Mouse (Mus musculus): ENCODE results near the gene Cenpv. TPM values are rescaled to one million over a fixed set of nuclear protein-coding genes. Genes with fewer than 3 reads are reported as not detected.

Gene Cenpv
- polyA plus RNA-seq, 1 experiment from 2014 or later = 73.6 TPM

GRCm38 (mm10) chr11:62565747-62566146 is 26.7 kb upstream of the Cenpv start:
- Histone ChIP-seq H3K27me3 (no peaks in the 10 kb centered on the region), H3K27ac (replicated peaks) (no peak overlapping the region), H3K4me3 (no peak overlapping the region), H3K36me3 (no peaks in the 10 kb centered on the region), H3K4me1 (no peaks in the 10 kb centered on the region), H3K4me2 (replicated peaks) (no peak overlapping the region), H3K9me3 (no peaks in the 10 kb centered on the region), H3K9ac (replicated peaks) (no peak overlapping the region)
- 79% methylated on average over 7 of the region's 7 CpGs for WGBS
- ATAC-seq (ENCODE audit: low FRiP score, low read depth) = no peak

- H3K9ac ChIP-seq (replicated peaks) = no peak overlapping the region
- 91% methylated on average over 2 of the region's 2 CpGs for WGBS
- ATAC-seq (ENCODE audit: low FRiP score, low read depth) = no peak
- H3K4me1 ChIP-seq = no peaks in the 10 kb centered on the region
- peaks cover 7% of the 10 kb centered on the region for H3K27me3 ChIP-seq
- no peaks in the 10 kb centered on the region for H3K36me3 ChIP-seq
- H3K4me2 ChIP-seq (replicated peaks) = no peak overlapping the region
- no peaks in the 10 kb centered on the region for H3K9me3 ChIP-seq
- H3K4me3 ChIP-seq = no peak overlapping the region
- H3K27ac ChIP-seq (replicated peaks) = no peak overlapping the region
Observed at GRCm38 (mm10) chr11:62563590-62563989, 24.5 kb upstream of the Cenpv start.

DNA sequence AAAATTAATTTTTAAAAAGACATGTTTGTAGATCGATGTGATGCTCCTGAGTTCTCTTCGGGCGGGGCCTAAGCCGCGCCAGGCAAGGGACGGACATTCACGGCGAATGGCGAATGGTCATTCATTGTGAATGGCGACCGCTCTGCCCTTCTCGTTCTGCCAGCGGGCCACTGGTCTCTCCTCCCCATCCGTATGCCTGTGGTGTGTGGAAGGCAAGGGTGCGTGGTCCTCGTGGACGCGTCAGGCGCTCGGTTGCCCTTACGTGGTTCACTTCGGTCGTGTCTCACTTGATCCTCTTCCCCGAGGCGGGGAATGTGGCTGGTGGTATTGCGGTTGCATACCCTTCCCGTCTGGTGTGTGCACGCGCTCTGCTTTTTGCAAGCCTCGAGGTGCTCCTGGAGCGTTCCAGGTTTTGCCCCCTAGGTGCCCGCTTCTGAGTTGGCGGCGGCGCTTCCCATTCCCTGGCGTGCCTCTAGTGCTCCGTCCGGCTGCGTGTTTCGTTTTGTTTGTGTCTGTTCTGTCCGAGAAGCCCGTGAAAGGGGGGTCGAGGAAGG is 21.5 kb upstream of the Cenpv start:
- peak overlapping the region; percentile 48 for H3K4me2 ChIP-seq (replicated peaks)
- no peak overlapping the region for H3K9ac ChIP-seq (replicated peaks)
- no peak for ATAC-seq (ENCODE audit: low FRiP score, low read depth)
- no peak overlapping the region for H3K27ac ChIP-seq (replicated peaks)
- WGBS = 32% methylated on average over 43 of the region's 43 CpGs
- H3K36me3 ChIP-seq = peaks cover 3% of the 10 kb centered on the region; the same call in 1 of the 2 replicates
- H3K9me3 ChIP-seq = no peaks in the 10 kb centered on the region
- peak overlapping the region; percentile 31 for H3K4me3 ChIP-seq
- no peaks in the 10 kb centered on the region for H3K4me1 ChIP-seq
- H3K27me3 ChIP-seq = peaks cover 7% of the 10 kb centered on the region

GRCm38 (mm10) chr11:62558961-62559646 is 20.0 kb upstream of the Cenpv start:
- Histone ChIP-seq H3K4me1 (peaks cover 13% of the 10 kb centered on the region), H3K36me3 (peaks cover 17% of the 10 kb centered on the region), H3K27me3 (peaks cover 7% of the 10 kb centered on the region), H3K9ac (replicated peaks) (no peak overlapping the region), H3K9me3 (no peaks in the 10 kb centered on the region), H3K27ac (replicated peaks) (no peak overlapping the region), H3K4me3 (no peak overlapping the region), H3K4me2 (replicated peaks) (no peak overlapping the region)
- ATAC-seq (ENCODE audit: low FRiP score, low read depth) = no peak
- 68% methylated on average over 6 of the region's 6 CpGs for WGBS

- no peak for ATAC-seq (ENCODE audit: low FRiP score, low read depth)
- no peaks in the 10 kb centered on the region for H3K9me3 ChIP-seq
- no peak overlapping the region for H3K9ac ChIP-seq (replicated peaks)
- WGBS = 76% methylated on average over 2 of the region's 2 CpGs
- peaks cover 22% of the 10 kb centered on the region for H3K4me1 ChIP-seq
- peaks cover 27% of the 10 kb centered on the region for H3K36me3 ChIP-seq
- H3K27ac ChIP-seq (replicated peaks) = no peak overlapping the region
- H3K27me3 ChIP-seq = peaks cover 7% of the 10 kb centered on the region
- no peak overlapping the region for H3K4me3 ChIP-seq
- no peak overlapping the region for H3K4me2 ChIP-seq (replicated peaks)
Observed at GRCm38 (mm10) chr11:62558152-62558551, 19.1 kb upstream of the Cenpv start.

GRCm38 (mm10) chr11:62557205-62557604 is 18.1 kb upstream of the Cenpv start:
- ATAC-seq (ENCODE audit: low FRiP score, low read depth) = no peak
- H3K4me3 ChIP-seq = no peak overlapping the region
- H3K27ac ChIP-seq (replicated peaks) = no peak overlapping the region
- H3K36me3 ChIP-seq = peaks cover 29% of the 10 kb centered on the region
- WGBS = 73% methylated on average over 5 of the region's 5 CpGs
- peaks cover 7% of the 10 kb centered on the region for H3K27me3 ChIP-seq
- H3K9ac ChIP-seq (replicated peaks) = no peak overlapping the region
- H3K4me2 ChIP-seq (replicated peaks) = no peak overlapping the region
- peaks cover 23% of the 10 kb centered on the region for H3K4me1 ChIP-seq
- H3K9me3 ChIP-seq = no peaks in the 10 kb centered on the region

GRCm38 (mm10) chr11:62555896-62556412 is 16.9 kb upstream of the Cenpv start:
- Histone ChIP-seq H3K4me2 (replicated peaks) (0 out of 2 replicates have a peak overlapping the region, but pooled peaks have one; percentile 96), H3K36me3 (peaks cover 29% of the 10 kb centered on the region), H3K4me3 (no peak overlapping the region), H3K4me1 (peaks cover 23% of the 10 kb centered on the region), H3K9ac (replicated peaks) (no peak overlapping the region), H3K9me3 (no peaks in the 10 kb centered on the region), H3K27ac (replicated peaks) (no peak overlapping the region; the same call in 1 of the 2 replicates), H3K27me3 (peaks cover 7% of the 10 kb centered on the region)
- no peak for ATAC-seq (ENCODE audit: low FRiP score, low read depth)

GRCm38 (mm10) chr11:62554934-62555517 is 16.0 kb upstream of the Cenpv start:
- no peak for ATAC-seq (ENCODE audit: low FRiP score, low read depth)
- Histone ChIP-seq H3K4me3 (peak overlapping the region; percentile 57; the same call in 1 of the 2 replicates), H3K9ac (replicated peaks) (no peak overlapping the region), H3K27me3 (peaks cover 3% of the 10 kb centered on the region), H3K4me1 (peaks cover 24% of the 10 kb centered on the region), H3K4me2 (replicated peaks) (peak overlapping the region; percentile 96), H3K27ac (replicated peaks) (no peak overlapping the region), H3K36me3 (peaks cover 29% of the 10 kb centered on the region), H3K9me3 (no peaks in the 10 kb centered on the region)

GRCm38 (mm10) chr11:62554163-62554855 is 15.2 kb upstream of the Cenpv start:
- Histone ChIP-seq H3K27ac (replicated peaks) (no peak overlapping the region), H3K9ac (replicated peaks) (peak overlapping the region; percentile 56), H3K4me1 (peaks cover 32% of the 10 kb centered on the region), H3K9me3 (no peaks in the 10 kb centered on the region), H3K27me3 (no peaks in the 10 kb centered on the region), H3K4me2 (replicated peaks) (peak overlapping the region; percentile 96), H3K4me3 (peak overlapping the region; percentile 57), H3K36me3 (peaks cover 29% of the 10 kb centered on the region)
- ATAC-seq (ENCODE audit: low FRiP score, low read depth) = no peak
- 71% methylated on average over 5 of the region's 5 CpGs for WGBS

DNA sequence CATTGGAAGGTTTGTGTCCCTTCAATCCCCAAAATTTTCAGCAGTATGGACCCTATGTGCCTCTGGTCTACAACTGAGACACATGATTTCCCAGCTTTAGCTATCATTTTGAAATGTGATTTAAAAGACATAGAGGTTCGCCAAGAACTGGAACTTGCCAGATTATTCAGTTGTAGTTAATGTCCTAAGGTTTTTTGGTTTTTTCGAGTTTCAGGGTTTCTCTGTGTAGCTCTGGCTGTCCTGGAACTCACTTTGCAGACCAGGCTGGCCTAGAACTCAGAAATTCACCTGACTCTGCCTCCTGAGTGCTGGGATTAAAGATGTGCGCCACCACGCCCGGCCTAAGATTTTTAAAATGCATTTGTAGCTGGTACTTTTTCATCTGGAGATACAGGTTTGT is 14.6 kb upstream of the Cenpv start:
- Histone ChIP-seq H3K27me3 (no peaks in the 10 kb centered on the region), H3K4me3 (peak overlapping the region; percentile 57), H3K36me3 (peaks cover 29% of the 10 kb centered on the region), H3K9me3 (no peaks in the 10 kb centered on the region), H3K27ac (replicated peaks) (no peak overlapping the region), H3K9ac (replicated peaks) (peak overlapping the region; percentile 56), H3K4me1 (peaks cover 32% of the 10 kb centered on the region), H3K4me2 (replicated peaks) (peak overlapping the region; percentile 96)
- WGBS = 84% methylated on average over 5 of the region's 5 CpGs
- no peak for ATAC-seq (ENCODE audit: low FRiP score, low read depth)

DNA sequence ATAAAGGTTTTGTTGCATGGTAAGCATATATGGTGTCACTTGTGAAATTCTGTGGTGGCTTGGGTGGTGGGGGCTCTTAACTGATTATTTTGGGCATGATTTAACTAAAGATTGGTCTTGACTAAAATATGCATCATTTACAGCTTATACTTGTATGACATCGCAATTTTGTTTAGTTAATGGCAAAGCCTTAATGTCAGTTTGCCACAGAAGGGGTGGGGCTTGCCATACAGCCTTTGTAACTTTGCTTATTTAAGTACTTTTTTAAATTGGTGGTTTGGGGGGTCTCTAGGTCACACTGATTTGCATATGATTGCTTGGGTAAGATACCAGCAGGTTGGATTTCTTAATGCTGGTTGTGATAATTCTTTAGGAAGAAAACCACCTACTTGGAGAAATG is 14.1 kb upstream of the Cenpv start:
- Histone ChIP-seq H3K4me2 (replicated peaks) (peak overlapping the region; percentile 96), H3K4me1 (peaks cover 32% of the 10 kb centered on the region), H3K9ac (replicated peaks) (peak overlapping the region; percentile 56; the same call in 1 of the 2 replicates), H3K4me3 (peak overlapping the region; percentile 57), H3K9me3 (no peaks in the 10 kb centered on the region), H3K27me3 (no peaks in the 10 kb centered on the region), H3K27ac (replicated peaks) (no peak overlapping the region), H3K36me3 (peaks cover 29% of the 10 kb centered on the region)
- WGBS = 42% methylated on average over 1 of the region's 1 CpGs
- ATAC-seq (ENCODE audit: low FRiP score, low read depth) = no peak
